Mouse (Mus musculus) brown adipose tissue, adult 24 weeks (tissue): Measurements from ENCODE around the gene Prr22. TPM values are rescaled to one million over a fixed set of nuclear protein-coding genes. Genes with fewer than 3 reads are reported as not detected.

ENCODE experiments used
- H3K27ac ChIP-seq: fragments of 200-500 bp; replicated peaks from 2 replicates; pipeline ENCODE4 v1.5.1; 2012; ENCODE audit warnings: low read depth, mild to moderate bottlenecking, low read length
- H3K4me1 ChIP-seq: fragments of 200-500 bp; 2 replicates; pipeline ENCODE4 v1.6.1; 2012; ENCODE audit warnings: low read length, mixed read lengths; ENCODE audit not compliant: control insufficient read depth, insufficient read depth, insufficient read length
- H3K4me3 ChIP-seq: fragments of 200-500 bp; 2 replicates; pipeline ENCODE4 v1.5.1; 2012; ENCODE audit warnings: low read depth, mild to moderate bottlenecking, low read length, moderate library complexity; ENCODE audit not compliant: insufficient read depth
- polyA plus RNA-seq: library from polyadenylated mRNA; stranded (reverse); fragments of >200 nt; gene quantifications from 2 replicates; pipeline ENCODE4 v1.2.4, GENCODE M21; 2012; ENCODE audit not compliant: missing spikeins, insufficient read depth, insufficient read length

Prr22 gene
- polyA plus RNA-seq, 1 experiment: not detected

DNA sequence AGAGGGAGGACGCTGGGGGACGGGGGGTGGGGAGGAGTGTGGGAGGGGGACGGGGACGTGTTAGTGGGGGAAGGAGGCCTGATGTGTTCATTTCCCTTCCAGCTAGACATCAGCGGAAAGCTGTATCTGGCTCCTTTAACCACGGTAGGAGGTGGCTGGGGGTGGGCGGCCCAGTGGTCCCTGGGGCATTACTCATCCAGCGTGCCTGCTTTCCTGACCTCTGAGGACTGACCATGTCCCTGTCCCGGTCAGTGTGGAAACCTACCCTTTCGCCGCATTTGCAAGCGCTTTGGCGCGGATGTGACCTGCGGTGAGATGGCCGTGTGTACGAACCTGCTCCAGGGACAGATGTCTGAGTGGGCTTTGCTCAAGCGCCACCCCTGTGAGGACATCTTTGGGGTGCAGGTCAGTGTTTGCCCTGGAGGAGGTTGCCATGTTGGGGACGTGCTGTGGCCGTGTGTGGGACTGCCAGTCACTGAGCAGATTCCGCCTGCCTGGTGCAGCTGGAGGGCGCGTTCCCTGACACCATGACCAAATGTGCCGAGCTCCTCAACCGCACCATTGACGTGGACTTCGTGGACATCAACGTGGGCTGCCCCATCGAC, 2.4 kb upstream of the Prr22 start:
- Histone ChIP-seq H3K4me3 (no peak overlapping the region), H3K27ac (no peak overlapping the region), H3K4me1 (peaks cover 12% of the 10 kb centered on the region)

DNA sequence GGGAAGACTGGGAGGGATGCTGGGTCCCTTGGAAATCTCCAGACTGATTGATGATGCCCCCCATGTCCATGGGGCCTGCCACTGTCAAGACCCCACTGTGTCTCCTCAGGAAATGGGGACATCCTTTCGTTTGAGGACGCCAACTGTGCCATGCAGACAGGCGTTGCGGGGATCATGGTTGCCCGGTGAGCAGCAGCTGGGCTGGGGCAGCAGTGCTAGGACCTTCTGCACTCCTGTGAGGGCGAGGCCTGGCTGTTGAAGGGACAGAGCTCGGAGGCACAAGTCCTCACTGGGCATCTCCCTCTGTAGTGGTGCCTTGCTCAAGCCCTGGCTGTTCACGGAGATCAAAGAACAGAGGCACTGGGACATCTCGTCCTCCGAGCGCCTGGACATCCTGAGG, 1.1 kb upstream of the Prr22 start:
- Histone ChIP-seq H3K27ac (no peak overlapping the region), H3K4me3 (no peak overlapping the region), H3K4me1 (peaks cover 6% of the 10 kb centered on the region)

DNA sequence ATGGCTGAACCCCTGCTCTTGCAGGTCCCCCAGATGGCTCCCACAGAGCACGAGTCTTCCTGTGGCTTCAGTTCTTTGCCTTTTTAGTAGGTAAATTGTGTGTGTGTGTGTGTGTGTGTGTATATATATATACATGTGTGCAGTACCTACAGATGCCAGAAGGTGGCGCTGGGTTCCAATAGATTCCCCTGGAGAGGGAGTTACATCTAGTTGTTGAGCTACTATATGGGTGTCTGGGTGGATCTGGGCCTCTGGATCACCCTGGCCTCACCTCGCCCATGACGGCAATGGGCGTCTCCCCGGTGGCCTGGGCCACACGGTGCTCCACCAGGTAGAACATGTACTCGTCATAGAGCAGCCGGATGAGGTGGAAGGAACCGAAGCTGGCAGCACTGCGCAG, 7.5 kb downstream of the Prr22 start:
- H3K4me1 ChIP-seq: no peaks in the 10 kb centered on the region
- H3K27ac ChIP-seq: no peak overlapping the region
- H3K4me3 ChIP-seq: no peak overlapping the region

DNA sequence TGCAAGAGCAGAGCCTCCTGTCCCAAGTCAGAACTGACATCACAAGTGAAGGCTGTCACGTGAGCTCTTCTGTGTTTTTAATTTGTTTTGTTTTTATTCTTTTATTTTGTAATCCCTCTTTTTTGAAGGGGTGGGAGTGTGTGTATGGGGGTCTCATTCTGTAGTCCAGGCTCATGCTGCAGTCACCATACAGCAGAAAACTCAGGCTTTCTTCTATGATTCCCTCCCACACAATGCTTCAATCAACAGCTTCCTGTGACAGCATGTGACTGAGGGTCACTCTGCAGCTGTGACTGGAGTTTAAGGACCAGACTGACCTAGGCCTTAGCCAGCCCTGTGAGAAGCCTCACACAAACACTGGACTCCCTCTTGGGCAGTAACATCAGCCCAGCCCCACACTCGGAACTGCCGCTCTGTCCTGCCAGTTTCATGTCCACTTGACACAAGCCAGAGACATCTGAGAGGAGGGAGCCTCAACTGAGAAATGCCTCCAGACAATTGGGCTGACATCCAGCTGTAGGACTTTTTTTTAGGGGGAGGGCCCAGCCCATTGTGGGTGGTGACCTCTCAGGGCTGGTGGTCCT, 8.8 kb downstream of the Prr22 start:
- no peak overlapping the region for H3K4me3 ChIP-seq
- H3K4me1 ChIP-seq: no peaks in the 10 kb centered on the region
- H3K27ac ChIP-seq: no peak overlapping the region

DNA sequence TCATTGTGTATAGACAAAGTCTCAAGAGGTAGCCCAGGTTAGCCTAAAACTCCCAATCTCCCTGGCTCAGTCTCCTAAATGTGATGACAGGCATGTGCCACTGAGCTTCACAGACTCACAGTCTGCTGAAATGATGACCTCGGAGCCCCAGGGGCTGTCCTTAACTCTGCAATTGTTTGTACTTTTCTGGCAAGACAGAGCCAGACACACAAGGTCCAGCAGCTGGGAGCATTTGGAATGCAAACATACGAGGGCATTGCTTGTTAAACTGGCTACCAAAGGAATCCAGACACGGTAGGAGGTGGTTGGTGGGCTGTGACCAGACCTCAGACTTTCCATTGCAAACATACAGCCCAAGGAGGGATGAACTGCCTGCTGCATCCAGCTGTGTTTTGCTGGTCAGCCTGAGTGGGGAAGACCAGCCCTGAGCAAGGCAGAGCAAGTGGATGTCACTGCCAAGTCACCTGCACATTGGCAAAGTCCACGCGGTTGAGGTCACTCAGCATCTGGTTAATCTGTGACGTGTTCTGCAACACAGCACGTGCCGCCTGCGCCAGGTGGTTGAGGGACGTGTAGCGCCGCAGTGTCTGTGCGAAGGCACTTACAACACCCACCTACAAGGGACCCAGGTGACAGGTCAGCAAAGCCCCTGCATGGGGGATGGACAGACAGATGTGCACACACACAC, 10.4 kb downstream of the Prr22 start:
- no peak overlapping the region for H3K4me3 ChIP-seq
- no peak overlapping the region for H3K27ac ChIP-seq
- no peaks in the 10 kb centered on the region for H3K4me1 ChIP-seq

DNA sequence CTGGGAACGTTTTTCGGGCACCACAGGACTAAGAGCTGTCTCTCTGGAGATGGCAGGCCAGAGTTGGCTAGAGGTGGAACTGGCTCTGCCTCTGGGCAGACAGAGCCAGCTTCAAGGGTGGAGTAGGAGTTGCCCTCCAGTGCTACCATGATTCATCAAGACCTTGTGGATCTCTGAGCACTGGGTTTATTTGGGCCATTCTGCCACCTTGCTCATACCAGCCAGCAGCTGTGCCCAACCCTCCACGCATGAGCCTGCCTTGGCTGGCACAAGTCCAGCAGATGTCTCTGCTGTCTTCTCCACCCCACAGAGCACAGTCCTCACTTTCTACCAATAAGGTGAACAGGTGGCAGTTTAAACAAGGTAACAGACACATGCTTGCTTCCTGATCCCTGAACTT, 18.8 kb downstream of the Prr22 start:
- H3K4me1 ChIP-seq: no peaks in the 10 kb centered on the region
- no peak overlapping the region for H3K27ac ChIP-seq
- H3K4me3 ChIP-seq: no peak overlapping the region

DNA sequence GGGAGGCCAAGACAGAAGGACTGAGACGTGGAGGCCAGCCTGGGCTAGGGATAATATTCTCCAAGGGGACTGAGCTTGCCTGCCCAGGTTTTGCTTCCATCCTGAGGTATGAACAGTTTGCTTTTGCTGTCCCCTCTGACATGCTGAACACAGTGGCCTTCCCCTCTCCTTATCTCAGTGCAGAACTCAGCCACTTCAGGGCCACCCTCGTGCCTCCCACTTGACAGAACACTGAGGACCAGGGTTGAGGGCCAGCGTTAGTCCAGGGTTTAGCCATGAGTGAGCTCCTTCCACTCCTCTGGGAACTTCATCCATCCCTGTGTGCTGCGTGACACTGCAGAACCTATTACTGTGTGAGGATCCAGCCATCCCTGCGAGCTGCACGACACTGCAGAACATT, 19.2 kb downstream of the Prr22 start:
- Histone ChIP-seq H3K4me3 (no peak overlapping the region), H3K4me1 (no peaks in the 10 kb centered on the region), H3K27ac (no peak overlapping the region)

DNA sequence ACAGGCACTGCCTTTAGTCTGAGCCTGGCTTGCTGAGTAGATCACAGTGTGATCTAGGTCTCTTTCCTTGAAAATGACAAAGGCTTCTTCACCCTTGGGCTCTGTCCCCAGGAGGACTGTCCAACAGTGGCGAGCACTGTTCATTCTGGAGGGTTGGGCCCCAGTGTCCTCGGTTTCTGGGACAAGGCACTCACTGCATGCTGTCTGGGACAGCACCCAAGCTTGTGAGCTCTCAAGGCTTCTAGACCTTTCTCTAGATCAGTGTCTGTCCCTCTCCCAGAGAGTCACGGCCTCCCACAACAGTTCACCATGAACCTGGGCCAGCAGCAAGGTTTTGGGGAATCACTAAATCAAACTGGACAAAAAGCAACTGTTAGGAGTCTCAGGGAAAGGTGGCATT, 22.5 kb downstream of the Prr22 start:
- Histone ChIP-seq H3K4me3 (no peak overlapping the region), H3K4me1 (no peaks in the 10 kb centered on the region), H3K27ac (no peak overlapping the region)

DNA sequence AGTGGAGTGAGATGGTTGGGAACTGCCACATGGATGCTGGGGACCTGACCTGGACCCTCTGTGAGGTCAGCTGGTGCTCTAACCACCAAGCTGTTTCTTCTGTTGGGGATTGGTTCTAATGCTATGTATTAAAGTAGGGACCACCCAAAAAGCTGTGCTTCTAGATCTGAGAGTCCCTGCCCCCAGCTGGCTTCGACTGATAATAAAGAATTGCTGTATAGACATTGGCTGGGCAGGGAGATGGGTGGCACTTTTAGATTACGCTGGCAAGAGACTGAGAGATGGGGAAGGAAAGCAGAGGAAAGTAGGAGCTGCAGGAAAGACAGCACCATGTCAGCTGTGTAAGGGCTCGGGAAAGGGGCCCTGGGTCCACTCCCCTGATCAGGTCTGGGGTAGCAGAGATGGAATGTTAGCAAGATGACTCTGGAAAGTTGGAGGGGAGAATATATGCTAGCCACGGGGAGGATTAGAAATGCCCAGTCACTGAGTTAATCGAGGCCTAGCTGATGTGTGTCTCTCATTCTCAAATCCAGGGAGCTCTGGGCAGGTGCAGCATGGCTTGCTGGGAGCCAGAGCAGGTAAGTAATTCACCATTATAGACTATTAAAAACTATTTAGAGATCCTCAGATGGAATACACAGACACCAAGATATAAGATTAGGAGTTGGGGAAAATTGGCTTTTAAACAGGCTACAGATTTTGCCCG, 23.7 kb downstream of the Prr22 start:
- Histone ChIP-seq H3K4me1 (no peaks in the 10 kb centered on the region), H3K4me3 (no peak overlapping the region), H3K27ac (no peak overlapping the region)

DNA sequence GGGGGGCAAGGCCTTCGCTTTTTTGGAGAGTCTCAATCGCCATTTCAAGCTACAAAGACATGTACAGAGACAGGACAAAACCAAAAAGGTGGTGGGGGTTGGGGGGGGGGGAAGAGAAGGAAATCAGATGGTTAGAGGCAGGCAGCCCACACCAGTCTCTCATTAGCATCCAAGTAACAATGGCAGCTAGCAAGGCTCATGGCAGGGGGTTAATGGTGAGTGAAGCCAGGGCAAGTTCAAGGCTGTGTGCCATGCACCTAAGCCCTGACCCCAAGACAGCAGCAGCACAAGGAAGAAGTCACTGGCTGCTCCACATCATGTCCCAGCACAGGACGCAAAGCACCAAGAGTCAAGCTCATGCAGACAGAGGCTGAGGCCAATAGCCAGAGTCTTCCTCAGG, 29.2 kb downstream of the Prr22 start:
- H3K4me1 ChIP-seq: no peaks in the 10 kb centered on the region
- no peak overlapping the region for H3K27ac ChIP-seq
- H3K4me3 ChIP-seq: no peak overlapping the region

DNA sequence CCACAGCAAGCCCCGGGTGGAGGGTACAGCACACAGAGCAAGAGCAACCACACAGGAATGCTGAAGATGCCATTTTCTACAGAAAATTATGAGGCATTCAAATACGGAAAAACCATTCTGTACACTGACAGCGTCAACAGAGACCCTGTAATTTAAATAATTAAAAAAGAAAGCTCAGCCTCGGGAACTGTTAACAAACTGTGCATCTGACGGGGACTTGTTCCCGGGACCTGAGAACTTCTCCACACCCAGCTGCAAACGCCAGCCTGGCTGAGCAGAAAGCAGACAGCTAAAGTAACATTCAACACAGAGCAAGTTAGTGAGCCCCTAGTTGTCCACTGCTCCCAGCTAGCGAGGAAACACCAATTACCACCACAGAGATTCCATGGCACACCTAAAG, 32.0 kb downstream of the Prr22 start:
- Histone ChIP-seq H3K4me1 (no peaks in the 10 kb centered on the region), H3K27ac (no peak overlapping the region), H3K4me3 (no peak overlapping the region)

DNA sequence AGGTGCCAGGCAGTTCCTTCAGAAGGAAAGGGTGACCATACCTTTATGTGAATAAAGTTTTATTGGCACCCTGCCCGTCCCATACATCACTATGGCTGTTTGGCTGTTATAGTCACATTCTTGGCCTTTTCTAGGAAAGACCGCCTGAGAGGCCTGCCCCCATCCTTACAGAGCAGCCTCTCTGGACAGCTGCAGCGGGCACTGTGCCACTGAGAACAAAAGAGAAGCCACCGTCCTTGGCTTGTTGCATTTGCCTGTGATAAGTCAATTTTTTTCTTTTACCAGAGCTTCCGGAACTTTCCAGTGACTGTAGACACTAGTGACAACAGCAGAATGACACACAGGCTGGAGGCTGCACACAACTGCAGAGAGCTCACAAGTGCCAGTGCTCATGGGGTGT, 34.9 kb downstream of the Prr22 start:
- no peak overlapping the region for H3K4me3 ChIP-seq
- H3K4me1 ChIP-seq: no peaks in the 10 kb centered on the region
- no peak overlapping the region for H3K27ac ChIP-seq

DNA sequence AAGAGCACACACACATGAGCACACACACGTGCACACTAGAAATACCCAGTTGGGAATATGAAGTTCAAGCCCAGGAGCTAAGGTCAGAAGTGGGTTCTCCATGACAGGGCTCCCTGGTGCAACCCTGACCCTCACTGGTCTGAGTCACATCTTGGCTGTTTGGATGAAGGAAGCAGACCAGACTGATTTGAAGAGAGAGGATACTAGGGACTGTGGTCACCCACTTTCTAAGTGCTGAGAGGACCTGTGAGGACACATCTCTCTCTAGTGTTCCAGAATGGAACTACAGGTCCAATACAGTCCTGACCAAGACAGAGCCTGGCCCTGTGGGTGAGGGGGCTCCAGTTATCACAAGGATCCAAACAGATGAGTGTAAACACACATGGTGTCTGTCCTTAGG, 35.7 kb downstream of the Prr22 start:
- Histone ChIP-seq H3K27ac (no peak overlapping the region), H3K4me1 (peaks cover 4% of the 10 kb centered on the region; the same call in 1 of the 2 replicates)

DNA sequence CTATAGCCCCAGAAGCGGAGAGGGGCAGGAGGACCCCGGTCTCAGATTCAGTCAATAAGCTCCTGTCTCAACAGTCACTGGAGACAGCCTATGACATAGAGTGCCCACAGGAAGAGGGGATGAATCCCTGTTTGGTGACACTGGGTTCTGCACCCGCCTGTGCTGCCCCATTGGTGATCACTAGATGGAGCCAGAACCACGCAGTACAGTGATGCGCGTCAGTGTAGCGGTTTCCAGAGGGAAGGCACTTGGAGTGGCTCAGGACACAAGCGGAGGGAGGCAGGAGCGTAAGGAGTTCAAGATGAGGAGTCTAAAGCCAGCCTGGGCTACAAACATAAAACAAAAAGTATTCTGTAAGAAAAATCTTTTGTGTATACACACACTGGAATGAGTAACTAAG, 38.5 kb downstream of the Prr22 start:
- peaks cover 5% of the 10 kb centered on the region; the same call in 1 of the 2 replicates for H3K4me1 ChIP-seq
- no peak overlapping the region for H3K27ac ChIP-seq
- no peak overlapping the region for H3K4me3 ChIP-seq

More for the DNA sequence above, 35.7 kb downstream of the Prr22 start:
- H3K4me3 ChIP-seq: no peak overlapping the region

DNA sequence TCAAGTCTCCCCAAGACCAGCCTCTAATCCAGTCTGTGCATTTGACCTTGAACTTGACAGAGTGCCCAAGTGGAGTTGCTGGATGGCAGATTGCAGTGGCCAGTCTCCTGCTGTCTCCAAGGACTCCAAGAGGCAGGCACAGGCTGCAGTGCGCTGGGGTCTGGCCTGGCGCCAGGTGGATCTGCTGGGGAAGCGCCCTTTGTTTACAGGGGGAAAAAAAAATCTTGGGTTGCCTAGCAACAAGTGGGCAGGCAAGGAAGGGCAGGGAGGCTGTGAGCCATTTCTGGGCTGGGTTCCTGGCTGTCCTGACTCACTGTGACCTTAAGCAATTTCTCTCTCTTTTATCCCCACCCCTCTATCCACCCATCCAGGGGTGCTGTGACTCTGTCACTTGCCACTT, 40.2 kb downstream of the Prr22 start:
- Histone ChIP-seq H3K4me3 (no peak overlapping the region), H3K27ac (peak overlapping the region; percentile 51), H3K4me1 (peaks cover 8% of the 10 kb centered on the region; the same call in 1 of the 2 replicates)
